Mouse (Mus musculus) testis, postnatal 10 days (tissue): ENCODE data around the gene Olfr457.
"Not testable (repeated sequence)": the region's sequence is repeated elsewhere in the genome, so short reads cannot be mapped to it uniquely, and the experiment has no call there.

ENCODE experiments used
- DNase-seq: peaks from one replicate; pipeline ENCODE4 v3.0.0; 2021; ENCODE audit warnings: low spot score

The Olfr457 gene

GRCm38 (mm10) chr6:42476235-42476634 is at the start of gene Olfr457:
TSS of gene Olfr457 (minus strand) at chr6:42476335.
- DNase-seq, result no peak

GRCm38 (mm10) chr6:42513461-42513860 is 37.3 kb upstream of the Olfr457 start:
- DNase-seq, result no peak

- DNase-seq, result no peak
Observed at GRCm38 (mm10) chr6:42509311-42509710, 33.2 kb upstream of the Olfr457 start.

GRCm38 (mm10) chr6:42503478-42503877 is 27.3 kb upstream of the Olfr457 start:
- no peak for DNase-seq

- no peak for DNase-seq
Observed at GRCm38 (mm10) chr6:42489731-42490130, 13.6 kb upstream of the Olfr457 start.

- no peak for DNase-seq
Observed at GRCm38 (mm10) chr6:42487114-42487513, 11.0 kb upstream of the Olfr457 start, which contains the start of gene Olfr456. TSS of gene Olfr456 (minus strand) at chr6:42487214.

- DNase-seq, result no peak
Observed at GRCm38 (mm10) chr6:42484633-42485032, 8.5 kb upstream of the Olfr457 start.

- not testable (repeated sequence) for DNase-seq
Observed at GRCm38 (mm10) chr6:42471298-42471697, 4.8 kb downstream of the Olfr457 start.

GRCm38 (mm10) chr6:42470542-42470941 is 5.6 kb downstream of the Olfr457 start:
- no peak for DNase-seq

- no peak for DNase-seq
Observed at GRCm38 (mm10) chr6:42465096-42465495, 11.0 kb downstream of the Olfr457 start, which contains the start of gene Olfr458. TSS of gene Olfr458 (minus strand) at chr6:42465196.

- DNase-seq, result no peak
Observed at GRCm38 (mm10) chr6:42447381-42447780, 28.8 kb downstream of the Olfr457 start.

GRCm38 (mm10) chr6:42444491-42444890 is 31.6 kb downstream of the Olfr457 start:
- DNase-seq, result no peak

GRCm38 (mm10) chr6:42441395-42441794 is 34.7 kb downstream of the Olfr457 start:
- DNase-seq, result no peak

GRCm38 (mm10) chr6:42435490-42435889 is 40.6 kb downstream of the Olfr457 start:
- DNase-seq, result no peak

- DNase-seq, result no peak
Observed at GRCm38 (mm10) chr6:42434446-42434845, 41.7 kb downstream of the Olfr457 start, which contains the start of gene Tas2r126. TSS of gene Tas2r126 (plus strand) at chr6:42434535.

- no peak for DNase-seq
Observed at GRCm38 (mm10) chr6:42433554-42433953, 42.6 kb downstream of the Olfr457 start.

GRCm38 (mm10) chr6:42426337-42426736 is 49.8 kb downstream of the Olfr457 start:
- no peak for DNase-seq

GRCm38 (mm10) chr6:42424472-42424871 is 51.7 kb downstream of the Olfr457 start:
- DNase-seq, result no peak

GRCm38 (mm10) chr6:42421439-42421838 is 54.7 kb downstream of the Olfr457 start:
- DNase-seq, result no peak

- no peak for DNase-seq
Observed at GRCm38 (mm10) chr6:42419443-42419842, 56.7 kb downstream of the Olfr457 start.
